Mouse (Mus musculus): Measurements from ENCODE around the gene Areg. TPM values are rescaled to one million over a fixed set of nuclear protein-coding genes. Genes with fewer than 3 reads are reported as not detected.

Gene Areg
- polyA plus RNA-seq, 1 experiment = not detected

- DNase-seq = no peak
- Histone ChIP-seq H3K27me3 (replicated peaks; ENCODE audit: control insufficient read depth, insufficient read depth, low read length) (no peaks in the 10 kb centered on the region), H3K4me3 (ENCODE audit: insufficient read depth, low read depth, low read length) (no peak overlapping the region), H3K4me1 (ENCODE audit: control insufficient read depth, insufficient read depth, low read length) (no peaks in the 10 kb centered on the region), H3K36me3 (ENCODE audit: control insufficient read depth, insufficient read depth, low read length) (no peaks in the 10 kb centered on the region), H3K27ac (ENCODE audit: insufficient read depth, low read depth, low read length) (no peak overlapping the region)
- WGBS = 81% methylated on average over 8 of the region's 8 CpGs
- no peak for TF ChIP-seq CTCF (conservative IDR thresholded peaks at IDR 0.05; ENCODE audit: insufficient read depth, insufficient read length, low read depth, low read length)
- TF ChIP-seq POLR2A (IDR thresholded peaks at IDR 0.05; ENCODE audit: low read depth, low read length) = no peak
These were observed 28.4 kb upstream of the Areg start for GRCm38 (mm10) chr5:91111019-91111418.

- 84% methylated on average over 2 of the region's 2 CpGs for WGBS
- Histone ChIP-seq H3K4me1 (ENCODE audit: control insufficient read depth, insufficient read depth, low read length) (no peaks in the 10 kb centered on the region), H3K36me3 (ENCODE audit: control insufficient read depth, insufficient read depth, low read length) (no peaks in the 10 kb centered on the region), H3K27me3 (replicated peaks; ENCODE audit: control insufficient read depth, insufficient read depth, low read length) (no peaks in the 10 kb centered on the region), H3K27ac (ENCODE audit: insufficient read depth, low read depth, low read length) (no peak overlapping the region), H3K4me3 (ENCODE audit: insufficient read depth, low read depth, low read length) (no peak overlapping the region)
- TF ChIP-seq CTCF (conservative IDR thresholded peaks at IDR 0.05; ENCODE audit: insufficient read depth, insufficient read length, low read depth, low read length) = no peak
- TF ChIP-seq POLR2A (IDR thresholded peaks at IDR 0.05; ENCODE audit: low read depth, low read length) = no peak
- DNase-seq = no peak
These were observed 25.4 kb upstream of the Areg start for GRCm38 (mm10) chr5:91113967-91114366.

GRCm38 (mm10) chr5:91114574-91114973, 24.8 kb upstream of the Areg start:
- no peaks in the 10 kb centered on the region for H3K27me3 ChIP-seq (replicated peaks; ENCODE audit: control insufficient read depth, insufficient read depth, low read length)
- TF ChIP-seq CTCF (conservative IDR thresholded peaks at IDR 0.05; ENCODE audit: insufficient read depth, insufficient read length, low read depth, low read length) (no peak), POLR2A (IDR thresholded peaks at IDR 0.05; ENCODE audit: low read depth, low read length) (no peak)
- no peak overlapping the region for H3K27ac ChIP-seq (ENCODE audit: insufficient read depth, low read depth, low read length)
- 77% methylated on average over 1 of the region's 1 CpGs for WGBS
- no peaks in the 10 kb centered on the region for H3K4me1 ChIP-seq (ENCODE audit: control insufficient read depth, insufficient read depth, low read length)
- H3K4me3 ChIP-seq (ENCODE audit: insufficient read depth, low read depth, low read length) = no peak overlapping the region
- no peak for DNase-seq
- H3K36me3 ChIP-seq (ENCODE audit: control insufficient read depth, insufficient read depth, low read length) = no peaks in the 10 kb centered on the region

- TF ChIP-seq CTCF (conservative IDR thresholded peaks at IDR 0.05; ENCODE audit: insufficient read depth, insufficient read length, low read depth, low read length) (no peak), POLR2A (IDR thresholded peaks at IDR 0.05; ENCODE audit: low read depth, low read length) (no peak)
- no peaks in the 10 kb centered on the region for H3K27me3 ChIP-seq (replicated peaks; ENCODE audit: control insufficient read depth, insufficient read depth, low read length)
- no peak overlapping the region for H3K27ac ChIP-seq (ENCODE audit: insufficient read depth, low read depth, low read length)
- no peak for DNase-seq
- no peaks in the 10 kb centered on the region for H3K36me3 ChIP-seq (ENCODE audit: control insufficient read depth, insufficient read depth, low read length)
- H3K4me3 ChIP-seq (ENCODE audit: insufficient read depth, low read depth, low read length) = no peak overlapping the region
- no peaks in the 10 kb centered on the region for H3K4me1 ChIP-seq (ENCODE audit: control insufficient read depth, insufficient read depth, low read length)
These were observed 20.8 kb upstream of the Areg start for GRCm38 (mm10) chr5:91118618-91119017.

GRCm38 (mm10) chr5:91123404-91123803, 16.0 kb upstream of the Areg start:
- Histone ChIP-seq H3K27ac (ENCODE audit: insufficient read depth, low read depth, low read length) (no peak overlapping the region), H3K36me3 (ENCODE audit: control insufficient read depth, insufficient read depth, low read length) (no peaks in the 10 kb centered on the region), H3K4me1 (ENCODE audit: control insufficient read depth, insufficient read depth, low read length) (no peaks in the 10 kb centered on the region), H3K27me3 (replicated peaks; ENCODE audit: control insufficient read depth, insufficient read depth, low read length) (no peaks in the 10 kb centered on the region), H3K4me3 (ENCODE audit: insufficient read depth, low read depth, low read length) (no peak overlapping the region)
- no peak for TF ChIP-seq CTCF (conservative IDR thresholded peaks at IDR 0.05; ENCODE audit: insufficient read depth, insufficient read length, low read depth, low read length)
- no peak for TF ChIP-seq POLR2A (IDR thresholded peaks at IDR 0.05; ENCODE audit: low read depth, low read length)
- DNase-seq = no peak
- 71% methylated on average over 4 of the region's 4 CpGs for WGBS

GRCm38 (mm10) chr5:91124140-91124539, 15.3 kb upstream of the Areg start:
- Histone ChIP-seq H3K4me3 (ENCODE audit: insufficient read depth, low read depth, low read length) (no peak overlapping the region), H3K36me3 (ENCODE audit: control insufficient read depth, insufficient read depth, low read length) (no peaks in the 10 kb centered on the region), H3K27ac (ENCODE audit: insufficient read depth, low read depth, low read length) (no peak overlapping the region), H3K27me3 (replicated peaks; ENCODE audit: control insufficient read depth, insufficient read depth, low read length) (no peaks in the 10 kb centered on the region), H3K4me1 (ENCODE audit: control insufficient read depth, insufficient read depth, low read length) (no peaks in the 10 kb centered on the region)
- TF ChIP-seq CTCF (conservative IDR thresholded peaks at IDR 0.05; ENCODE audit: insufficient read depth, insufficient read length, low read depth, low read length) = no peak
- no peak for TF ChIP-seq POLR2A (IDR thresholded peaks at IDR 0.05; ENCODE audit: low read depth, low read length)
- DNase-seq = no peak
- 57% methylated on average over 2 of the region's 2 CpGs for WGBS

GRCm38 (mm10) chr5:91126623-91127022, 12.8 kb upstream of the Areg start:
- no peak for DNase-seq
- Histone ChIP-seq H3K4me3 (ENCODE audit: insufficient read depth, low read depth, low read length) (no peak overlapping the region), H3K27me3 (replicated peaks; ENCODE audit: control insufficient read depth, insufficient read depth, low read length) (no peaks in the 10 kb centered on the region), H3K27ac (ENCODE audit: insufficient read depth, low read depth, low read length) (no peak overlapping the region), H3K36me3 (ENCODE audit: control insufficient read depth, insufficient read depth, low read length) (no peaks in the 10 kb centered on the region), H3K4me1 (ENCODE audit: control insufficient read depth, insufficient read depth, low read length) (no peaks in the 10 kb centered on the region)
- no peak for TF ChIP-seq CTCF (conservative IDR thresholded peaks at IDR 0.05; ENCODE audit: insufficient read depth, insufficient read length, low read depth, low read length)
- no peak for TF ChIP-seq POLR2A (IDR thresholded peaks at IDR 0.05; ENCODE audit: low read depth, low read length)
- 65% methylated on average over 1 of the region's 1 CpGs for WGBS

- WGBS = 41% methylated on average over 1 of the region's 1 CpGs
- no peak for DNase-seq
These were observed 4.4 kb upstream of the Areg start for GRCm38 (mm10) chr5:91134961-91135360.

More at GRCm38 (mm10) chr5:91134961-91135360, 4.4 kb upstream of the Areg start:
- no peaks in the 10 kb centered on the region for H3K36me3 ChIP-seq (ENCODE audit: control insufficient read depth, insufficient read depth, low read length)
- H3K4me3 ChIP-seq (ENCODE audit: insufficient read depth, low read depth, low read length) = no peak overlapping the region
- no peak overlapping the region for H3K27ac ChIP-seq (ENCODE audit: insufficient read depth, low read depth, low read length)
- TF ChIP-seq POLR2A (IDR thresholded peaks at IDR 0.05; ENCODE audit: low read depth, low read length) = no peak
- no peak for TF ChIP-seq CTCF (conservative IDR thresholded peaks at IDR 0.05; ENCODE audit: insufficient read depth, insufficient read length, low read depth, low read length)
- H3K27me3 ChIP-seq (replicated peaks; ENCODE audit: control insufficient read depth, insufficient read depth, low read length) = no peaks in the 10 kb centered on the region
- H3K4me1 ChIP-seq (ENCODE audit: control insufficient read depth, insufficient read depth, low read length) = no peaks in the 10 kb centered on the region

Data from kidney, adult 2 months (tissue).